Mouse (Mus musculus): Measurements from ENCODE around the gene Syk.

GRCm38 (mm10) chr13:52617096-52617714 lies 34.2 kb downstream of the Syk start:
- no peak for TF ChIP-seq FLI1 (IDR thresholded peaks at IDR 0.05; ENCODE audit: low read length)
- TF ChIP-seq GATA1 (IDR thresholded peaks at IDR 0.05; ENCODE audit: borderline replicate concordance, low read length) = no peak

All from megakaryocyte, embryonic 14.5 days (primary cell).